Mouse (Mus musculus): ENCODE results near the gene Rpap2. TPM values are rescaled to one million over a fixed set of nuclear protein-coding genes. Genes with fewer than 3 reads are reported as not detected.
A peak's percentile ranks its signal among the peaks of the same experiment; 100 is the strongest.

Rpap2 gene
- total RNA-seq, 2 experiments from 2014 or later: 9.2 to 10.0 TPM

DNA sequence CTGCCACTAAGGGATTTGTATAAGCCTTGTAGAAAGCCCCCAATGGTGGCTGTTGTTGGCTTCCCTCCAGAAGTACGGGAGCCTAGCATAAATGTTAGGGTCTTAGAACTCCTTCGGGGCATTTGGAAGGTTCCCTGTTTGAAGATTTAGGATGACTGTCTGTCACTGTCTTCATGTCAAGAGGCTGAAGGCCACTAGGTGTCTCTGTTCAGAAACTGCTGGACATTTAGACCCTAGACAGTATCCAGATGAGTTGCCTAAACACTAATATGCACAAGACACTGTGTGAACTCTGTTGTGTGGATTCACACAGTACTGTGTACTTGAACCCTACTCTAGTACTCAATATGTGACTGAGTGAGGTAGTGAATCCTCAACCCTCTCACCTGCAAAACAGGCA is 87.2 kb downstream of the Rpap2 start:
- DNase-seq: peak in 1 of 2 experiments; percentile 7
- intact Hi-C loops (cut with DNase I): loop anchor here (5.0 kb wide), 1 partner anchor 208 kb away; no protein-coding TSS in a partner anchor

DNA sequence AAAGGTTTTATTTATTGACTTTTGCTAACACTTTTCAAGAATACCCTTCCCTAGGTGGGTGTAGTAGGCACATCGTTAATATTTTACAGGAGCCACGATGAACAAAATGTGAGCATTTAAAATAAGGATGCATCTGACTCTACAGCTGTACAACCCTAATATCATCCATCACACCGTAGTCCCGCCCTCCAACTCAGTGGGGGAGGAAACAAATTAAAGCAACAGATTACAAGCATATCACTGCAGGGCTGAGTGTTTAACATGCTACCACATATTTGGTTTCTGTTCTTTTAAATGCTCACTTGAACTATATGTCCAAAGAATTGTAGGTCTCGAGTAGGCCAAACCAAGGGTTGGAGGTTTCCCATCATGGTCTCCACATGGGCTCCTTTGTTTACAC is 90.0 kb downstream of the Rpap2 start:
- no peak for DNase-seq
- intact Hi-C loops (cut with DNase I): no loop called here

DNA sequence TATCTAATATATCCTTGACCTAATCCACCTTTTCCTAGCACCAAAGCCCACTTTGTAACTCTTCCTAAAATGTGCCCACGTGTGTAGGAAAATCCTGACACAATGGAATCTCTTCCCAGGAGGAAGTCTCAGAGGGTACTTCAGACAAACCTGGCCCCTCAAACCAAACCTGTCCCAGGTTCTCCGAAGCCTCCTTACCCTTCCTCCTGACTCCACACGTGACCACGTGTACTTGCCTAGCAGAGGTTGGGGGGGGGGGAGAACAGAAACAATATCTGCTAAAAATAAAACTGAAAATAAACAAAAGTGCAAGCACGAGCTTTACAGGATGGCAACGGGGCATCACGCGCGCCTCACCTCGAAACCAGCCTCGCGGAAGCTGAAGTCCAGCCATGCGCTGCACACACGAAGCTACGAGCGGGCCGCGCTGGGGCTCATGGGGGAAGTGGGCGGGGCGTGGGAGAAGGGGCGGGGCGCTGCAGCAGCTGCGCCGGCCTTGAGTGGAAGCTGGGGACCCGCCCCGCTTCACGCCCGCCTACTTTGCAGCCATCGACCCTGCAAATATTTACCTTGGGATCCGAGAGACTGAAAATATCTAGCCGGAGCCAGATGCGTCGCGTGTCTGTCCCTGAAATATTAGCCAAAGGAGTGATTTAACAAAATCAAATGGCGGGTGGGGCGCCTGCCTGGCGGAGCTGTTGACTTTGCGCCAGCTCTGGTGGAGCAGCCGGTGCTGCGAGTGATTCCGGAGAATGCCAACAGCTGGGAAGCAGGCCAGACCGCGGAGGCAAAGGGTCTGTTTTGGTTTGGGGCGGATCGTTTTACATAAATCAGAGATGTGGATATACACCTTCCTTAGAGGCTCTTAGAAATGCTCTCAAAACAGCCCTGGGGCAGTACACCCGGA is 90.7 kb downstream of the Rpap2 start:
- intact Hi-C loops (cut with DNase I): no loop called here
- peak; percentile 56 to 69 for DNase-seq

DNA sequence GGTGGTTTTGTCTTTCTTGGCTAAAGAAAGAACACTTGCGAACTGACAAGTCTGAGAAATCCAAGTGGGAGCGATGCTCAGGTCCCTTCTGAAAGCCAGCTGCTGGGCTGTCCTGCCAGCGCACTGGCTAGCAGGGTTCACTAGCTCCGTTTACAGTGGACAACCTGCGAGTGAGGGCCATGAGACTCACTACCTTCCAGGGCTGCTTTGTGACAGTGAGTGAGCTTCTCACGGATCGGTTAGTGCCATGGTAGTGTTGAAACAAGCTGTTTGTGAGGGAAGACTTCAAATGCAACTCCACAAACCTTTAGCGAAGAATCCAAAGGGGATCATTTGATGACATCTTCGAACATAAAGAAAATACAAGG is 91.3 kb downstream of the Rpap2 start:
- intact Hi-C loops (cut with DNase I): no loop called here

DNA sequence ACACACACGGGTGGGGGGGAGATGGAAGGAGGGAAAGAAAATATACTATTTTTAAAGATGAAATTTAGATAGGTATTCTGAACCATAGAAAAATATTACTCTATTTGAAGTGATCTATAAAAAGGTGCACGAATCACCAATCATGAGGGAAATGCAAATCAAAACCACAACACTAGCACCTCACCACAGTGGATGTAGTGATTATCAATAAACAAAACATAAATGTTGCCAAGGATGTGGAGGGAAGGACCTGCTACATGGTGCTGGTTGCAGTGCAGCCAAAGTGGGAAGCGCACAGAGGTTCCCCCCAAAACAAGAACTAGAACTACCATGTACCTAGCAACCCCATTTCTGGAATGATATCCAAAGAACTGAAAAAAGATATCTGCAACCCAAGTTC is 97.8 kb downstream of the Rpap2 start:
- no peak for DNase-seq
- intact Hi-C loops (cut with DNase I): no loop called here

More for the DNA sequence above, 91.3 kb downstream of the Rpap2 start:
- no peak for DNase-seq

DNA sequence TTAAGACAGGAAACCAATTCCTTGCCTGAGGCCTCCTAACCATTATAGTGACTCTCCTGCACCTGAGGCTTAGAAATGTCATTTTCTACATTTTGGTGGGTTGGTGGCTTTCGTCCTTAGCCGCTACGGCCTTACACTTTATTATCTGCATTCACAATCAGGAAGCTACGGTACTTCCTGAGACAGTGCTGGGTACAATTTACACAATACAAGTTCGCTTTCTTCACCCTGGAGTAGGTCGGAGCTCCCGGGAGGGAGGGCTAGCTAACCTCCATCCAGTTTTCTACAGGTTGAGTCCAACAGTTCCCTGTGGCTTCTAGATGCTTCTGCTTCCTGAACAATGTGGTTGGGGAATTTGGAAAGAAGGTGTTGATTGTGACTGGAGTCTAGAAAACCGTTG is 101.7 kb downstream of the Rpap2 start:
- intact Hi-C loops (cut with DNase I): no loop called here
- no peak for DNase-seq

DNA sequence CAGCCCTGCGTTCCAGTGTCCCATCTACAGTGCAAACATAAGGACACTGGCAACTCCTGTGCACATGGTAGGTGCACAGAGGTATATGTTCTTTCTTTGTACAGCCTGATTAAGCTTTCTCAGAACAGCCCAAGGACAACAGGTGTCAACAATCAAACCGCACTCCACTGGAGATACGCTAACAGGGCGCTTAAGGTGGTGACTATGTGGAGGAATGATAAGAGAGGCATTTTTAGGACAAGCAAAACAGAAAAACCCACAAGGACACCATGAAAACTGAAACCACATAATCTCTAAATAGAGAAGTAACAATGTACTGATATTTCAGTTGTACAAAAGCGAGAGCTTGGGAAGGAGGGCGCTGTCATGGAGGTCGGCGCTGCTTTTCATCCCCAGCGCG is 103.7 kb downstream of the Rpap2 start:
- DNase-seq: peak in 1 of 2 experiments; percentile 10
- intact Hi-C loops (cut with DNase I): no loop called here

DNA sequence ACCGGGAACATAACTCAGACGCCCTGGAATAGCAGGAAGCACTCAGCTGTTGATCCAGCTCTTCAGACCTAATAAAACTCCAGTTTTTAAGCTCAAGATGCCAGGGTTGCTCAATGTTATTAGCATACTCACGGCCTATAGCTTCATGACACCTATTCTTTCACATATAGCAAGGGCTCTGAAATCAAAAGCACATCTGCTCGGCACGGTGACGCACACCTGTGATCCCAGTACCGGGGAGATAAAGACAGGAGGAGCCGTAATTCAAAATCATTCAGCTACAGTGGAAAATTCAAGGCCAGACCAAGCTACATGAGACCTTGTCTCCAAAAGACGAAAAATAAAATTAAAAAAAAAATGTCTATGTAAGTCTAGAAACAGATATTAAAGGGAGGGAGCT is 104.5 kb downstream of the Rpap2 start:
- DNase-seq: no peak
- intact Hi-C loops (cut with DNase I): no loop called here

DNA sequence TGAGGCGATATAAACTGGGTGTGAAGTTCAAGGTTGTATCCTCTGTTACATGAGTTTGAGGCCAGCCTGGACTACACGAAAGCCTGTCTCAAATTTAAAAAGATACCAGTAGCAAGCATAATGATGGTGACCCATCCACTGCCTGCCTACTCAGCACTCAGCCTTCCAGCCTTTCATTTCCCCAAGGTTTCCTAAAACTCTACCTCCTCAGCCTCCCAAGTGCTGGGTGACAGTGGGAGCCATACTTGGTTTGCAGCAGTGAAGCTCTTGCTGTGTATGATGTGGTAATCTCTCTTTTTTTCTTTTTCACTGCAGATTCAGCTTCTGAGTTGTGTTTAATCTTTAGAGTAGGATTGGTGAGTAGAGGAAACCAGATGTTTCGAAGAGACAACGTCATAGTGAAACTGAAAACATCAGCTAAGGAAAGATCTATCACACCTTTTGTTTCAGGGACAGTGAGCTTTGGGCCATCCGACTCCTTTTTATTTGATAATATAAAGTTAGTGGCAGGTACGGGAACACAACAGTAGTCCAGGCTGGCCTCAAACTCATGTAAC is 106.1 kb downstream of the Rpap2 start:
- intact Hi-C loops (cut with DNase I): no loop called here
- DNase-seq: no peak

DNA sequence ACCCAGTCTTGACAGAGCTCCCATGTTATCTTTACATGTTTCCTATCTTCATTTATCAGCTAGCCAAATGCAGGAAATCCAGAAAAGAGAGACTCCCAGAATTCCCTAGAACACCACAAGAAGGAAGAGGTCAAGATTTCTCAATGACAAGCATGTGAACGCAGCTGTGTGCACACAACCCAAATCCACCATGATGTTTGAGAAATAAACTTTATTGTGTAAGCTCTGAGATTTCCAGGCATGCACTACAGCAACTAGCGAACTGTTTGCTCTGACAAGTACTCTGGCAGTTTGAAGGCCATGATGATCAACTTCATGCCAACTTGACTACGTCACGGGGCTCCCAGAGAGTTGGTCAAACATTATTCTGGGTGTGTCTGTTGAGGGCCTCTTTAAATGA is 108.6 kb downstream of the Rpap2 start:
- intact Hi-C loops (cut with DNase I): no loop called here
- no peak for DNase-seq

DNA sequence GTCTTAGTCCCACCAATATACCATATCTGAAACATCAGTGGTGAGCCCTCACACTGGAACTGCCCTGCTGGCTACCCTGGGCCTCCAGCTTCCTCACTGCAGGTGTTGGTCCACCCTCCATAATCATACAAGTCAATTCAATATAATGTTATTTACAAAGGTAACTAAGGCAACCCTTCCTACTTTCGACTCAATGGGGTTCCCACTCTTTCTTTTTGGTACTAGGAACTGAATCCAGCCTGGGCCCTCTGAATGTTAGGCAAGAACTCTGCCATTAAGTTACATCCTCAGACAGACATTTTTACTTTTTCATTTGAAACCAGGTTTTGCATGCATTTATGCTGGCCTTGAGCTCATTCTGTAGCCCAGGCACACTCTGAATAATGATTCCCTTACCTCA is 109.1 kb downstream of the Rpap2 start:
- intact Hi-C loops (cut with DNase I): no loop called here
- DNase-seq: no peak

DNA sequence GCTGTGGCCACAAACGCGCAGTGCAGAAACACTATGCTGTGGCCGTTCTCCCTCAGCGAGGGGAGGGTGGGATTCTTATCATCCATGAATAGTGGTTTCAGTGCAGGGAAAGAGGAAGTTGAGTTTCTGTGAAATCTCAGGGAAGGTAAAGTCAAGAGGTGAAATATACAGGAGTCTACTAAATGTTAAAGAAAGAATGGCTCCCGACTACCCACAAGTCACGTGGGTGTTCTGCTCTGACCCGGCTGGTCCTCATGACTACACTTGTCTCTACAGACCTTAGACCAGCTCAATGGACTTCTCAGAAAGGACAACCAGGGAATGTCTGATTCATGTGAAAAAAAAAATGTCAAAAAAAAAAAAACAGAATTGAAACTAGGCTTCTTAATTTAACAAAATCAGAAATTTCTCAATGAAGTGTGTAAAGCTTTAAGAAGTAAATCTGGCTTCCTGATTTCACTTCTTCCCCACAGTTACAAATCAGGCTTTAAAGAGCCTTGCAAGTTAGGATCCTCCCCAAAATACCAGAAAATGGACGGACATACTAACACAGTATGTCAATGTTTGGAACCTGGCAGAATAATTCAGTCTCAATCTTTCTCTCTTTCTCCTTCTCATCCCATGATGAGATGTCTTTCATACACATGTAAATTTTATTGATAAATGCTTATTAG is 111.1 kb downstream of the Rpap2 start:
- intact Hi-C loops (cut with DNase I): no loop called here
- no peak for DNase-seq

Other genes with a start within 250 kb of the Rpap2 start
- gene Ephx4, start 194.6 kb upstream of the Rpap2 start, total RNA-seq (2021): under 1 TPM in 1 of 2 experiments, not detected in 1; 0.45 TPM
- gene Lpcat2b, start 165.8 kb upstream of the Rpap2 start, total RNA-seq (2021): not detected
- gene Btbd8, start 159.4 kb upstream of the Rpap2 start, total RNA-seq (2021): 1 to 10 TPM; 5.1 to 6.5 TPM
- gene Gm42669, start 89.8 kb upstream of the Rpap2 start, total RNA-seq (2021): not detected
- gene 1700028K03Rik, start 62.7 kb upstream of the Rpap2 start, total RNA-seq (2021): under 1 TPM in 1 of 2 experiments, not detected in 1; 0.12 TPM
- gene Glmn, start 515 bp downstream of the Rpap2 start, total RNA-seq (2021): 1 to 10 TPM; 9.0 to 9.2 TPM
- gene Gfi1, start 128.7 kb downstream of the Rpap2 start, total RNA-seq (2021): under 1 TPM; 0.25 to 0.41 TPM
- not detected for gene Ube2d2b, start 232.7 kb downstream of the Rpap2 start, total RNA-seq (2021)

Data from heart, postnatal 10 days (tissue).